Mouse (Mus musculus) lung, adult 2 months (tissue): ENCODE data around the gene Oscp1. TPM values are rescaled to one million over a fixed set of nuclear protein-coding genes. Genes with fewer than 3 reads are reported as not detected.

Experiments used
- DNase-seq: peaks from one replicate; pipeline ENCODE4 v3.0.0; 2022
- H3K4me1 ChIP-seq: fragments of 200-500 bp; 2 replicates; pipeline ENCODE4 v1.6.1; 2011; ENCODE audit warnings: low read length; ENCODE audit not compliant: control insufficient read depth, insufficient read depth
- H3K4me3 ChIP-seq: fragments of 200-500 bp; replicated peaks from 2 replicates; pipeline ENCODE3; 2011; ENCODE audit warnings: low read depth, mild to moderate bottlenecking, control low read depth, low read length; ENCODE audit errors: extremely low read depth
- CTCF ChIP-seq: fragments of 200-500 bp; IDR thresholded peaks from 2 replicates; pipeline ENCODE4 v1.5.1; 2011; ENCODE audit warnings: mild to moderate bottlenecking, low read length, control low read depth; ENCODE audit not compliant: insufficient read depth
- POLR2A ChIP-seq: fragments of 200-500 bp; IDR thresholded peaks from 2 replicates; pipeline ENCODE4 v1.6.1; 2011; ENCODE audit warnings: low read depth, mild to moderate bottlenecking, control low read depth, low read length, borderline replicate concordance; ENCODE audit errors: extremely low read depth
- WGBS: fragments of 180-500 bp; shearing (Covaris S2); methylation state at CpG from one replicate; pipeline ENCODE4 v1.1.7; 2018; 5-methylcytosine and 5-hydroxymethylcytosine counted together
- polyA plus RNA-seq: library from polyadenylated mRNA; depleted of rRNA; stranded (reverse); fragments of >200 nt; gene quantifications from 2 replicates; pipeline ENCODE4 v1.2.3, GENCODE M21; 2012; rRNA removed

The Oscp1 gene
- polyA plus RNA-seq, 1 experiment: 4.5 TPM

DNA sequence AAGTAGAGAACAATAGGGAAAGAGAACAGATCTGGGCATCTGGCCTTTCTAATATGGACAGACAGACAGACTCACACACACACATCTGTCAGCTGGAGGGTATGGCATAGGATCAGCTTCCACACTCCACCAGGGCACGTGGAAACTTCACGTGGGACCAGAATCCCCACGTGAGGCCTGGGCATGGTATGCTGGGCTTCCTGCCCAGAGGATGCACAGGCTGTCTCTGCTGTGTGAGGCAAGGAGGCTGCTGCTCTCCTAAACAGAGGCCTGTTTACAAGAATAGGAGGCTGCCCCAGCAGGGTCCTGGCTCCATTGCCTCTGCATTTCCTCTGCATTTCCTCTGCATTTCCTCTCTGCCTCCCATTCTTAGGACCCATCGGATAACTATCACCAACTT, 76.3 kb downstream of the Oscp1 start:
- no peak for TF ChIP-seq POLR2A
- Histone ChIP-seq H3K4me1 (peaks cover 23% of the 10 kb centered on the region), H3K4me3 (no peak overlapping the region)
- WGBS: 55% methylated on average over 4 of the region's 4 CpGs
- no peak for DNase-seq

DNA sequence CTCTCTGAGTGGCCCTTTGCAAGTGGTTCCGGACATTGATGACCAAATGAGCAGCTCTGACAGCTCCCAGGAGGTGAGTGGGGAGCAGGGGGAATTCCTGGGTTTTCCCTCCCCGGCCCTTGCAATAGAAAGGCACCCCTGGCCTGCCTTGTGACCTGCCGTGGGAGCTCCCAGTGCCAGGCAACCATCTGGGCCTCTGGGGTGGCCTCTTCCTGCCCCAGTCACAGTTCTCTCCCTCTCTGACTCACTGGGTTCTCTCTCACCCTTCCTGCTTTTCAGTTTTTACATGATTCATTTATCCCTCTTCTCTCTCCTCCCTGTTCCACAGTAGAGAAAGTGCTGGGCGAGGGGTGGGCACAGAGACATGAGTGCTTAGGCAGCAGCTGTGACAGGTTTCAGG, 79.4 kb downstream of the Oscp1 start:
- whole genome bisulfite sequencing: 82% methylated on average over 4 of the region's 4 CpGs
- no peak for DNase-seq
- Histone ChIP-seq H3K4me1 (peaks cover 12% of the 10 kb centered on the region), H3K4me3 (no peak overlapping the region)
- TF ChIP-seq CTCF: no peak
- no peak for TF ChIP-seq POLR2A

DNA sequence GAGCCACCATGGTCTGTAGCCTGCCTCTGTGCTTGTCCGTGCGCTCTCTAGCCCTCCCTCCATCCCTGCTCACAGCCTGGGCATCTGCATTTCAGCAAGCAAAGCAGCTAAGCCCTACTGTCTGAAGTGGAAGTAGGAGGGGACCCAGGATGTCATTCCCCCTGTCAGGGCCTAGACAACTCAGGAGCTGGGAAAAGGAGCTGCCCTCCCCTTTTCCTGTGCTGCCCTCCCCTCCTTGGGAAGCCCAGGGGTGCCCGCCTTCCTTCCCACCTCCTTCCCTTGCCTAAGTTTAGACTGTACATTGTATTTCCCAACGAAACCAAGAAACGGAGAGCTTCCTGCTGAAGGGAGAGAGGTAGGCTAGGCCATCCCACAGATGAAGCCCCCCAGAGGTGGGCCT, 82.7 kb downstream of the Oscp1 start:
- WGBS: 52% methylated on average over 5 of the region's 5 CpGs

More for the DNA sequence above, 82.7 kb downstream of the Oscp1 start:
- Histone ChIP-seq H3K4me1 (peaks cover 11% of the 10 kb centered on the region), H3K4me3 (no peak overlapping the region)
- no peak for TF ChIP-seq POLR2A
- no peak for TF ChIP-seq CTCF
- DNase-seq: no peak

Other genes with a start within 250 kb of the Oscp1 start
- gene Csf3r, start 34.0 kb upstream of the Oscp1 start, polyA plus RNA-seq: 20.9 and 39.2 TPM in 2 replicates
- gene Mrps15, start 11.6 kb upstream of the Oscp1 start, polyA plus RNA-seq: 48.6 and 49.8 TPM in 2 replicates
- gene Lsm10, start 38.1 kb downstream of the Oscp1 start, polyA plus RNA-seq: 30.2 and 34.8 TPM in 2 replicates
- 38.0 and 41.1 TPM in 2 replicates for gene Stk40, start 45.4 kb downstream of the Oscp1 start, polyA plus RNA-seq
- gene Eva1b, start 89.2 kb downstream of the Oscp1 start, polyA plus RNA-seq: 221 and 295 TPM in 2 replicates
- gene Sh3d21, start 104.9 kb downstream of the Oscp1 start, polyA plus RNA-seq: 6.2 and 7.5 TPM in 2 replicates
- 40.0 and 62.8 TPM in 2 replicates for gene Thrap3, start 144.2 kb downstream of the Oscp1 start, polyA plus RNA-seq
- gene Map7d1, start 197.8 kb downstream of the Oscp1 start, polyA plus RNA-seq: 153 and 194 TPM in 2 replicates
- 31.7 and 51.1 TPM in 2 replicates for gene Trappc3, start 203.8 kb downstream of the Oscp1 start, polyA plus RNA-seq
- gene Col8a2, start 228.2 kb downstream of the Oscp1 start, polyA plus RNA-seq: 3.5 and 4.4 TPM in 2 replicates